Mouse (Mus musculus) Patski (cell line): ENCODE results near the gene Serbp1. TPM values are rescaled to one million over a fixed set of nuclear protein-coding genes. Genes with fewer than 3 reads are reported as not detected.

Experiments used
- ATAC-seq: fragments of 100-300 bp; one replicate; pipeline ENCODE4 v1.8.0; 2021
- CTCF ChIA-PET: fragments of 350-600 bp; sonication (Branson Sonifier 250); formaldehyde crosslinking; loops from one replicate; lab custom pipeline; 2022; ENCODE audit warnings: inconsistent platforms; lab: Charles Lee
- POLR2A ChIA-PET: fragments of 350-600 bp; sonication (Branson Sonifier 250); formaldehyde crosslinking; loops from one replicate; lab custom pipeline; 2022; ENCODE audit warnings: antibody characterized with exemption, inconsistent platforms; lab: Charles Lee
- DNase-seq: peaks from one replicate; pipeline ENCODE4 v3.0.0-alpha.2; 2011; ENCODE audit warnings: low read depth, low spot score
- H3K27me3 ChIP-seq: fragments of 371-371 bp; one replicate; pipeline ENCODE4 v1.5.1; 2021
- CTCF ChIP-seq: fragments of 100-300 bp; IDR thresholded peaks from one replicate; pipeline ENCODE4 v1.5.1; 2021
- in situ Hi-C: fragments of 300-500 bp; cut with MboI; formaldehyde crosslinking; loops from 3 replicates; pipeline ENCODE4 v1.11.1; 2018; ENCODE audit warnings: low pct_unique_long_range_greater_than_20kb, mixed read lengths
- polyA plus RNA-seq: library from polyadenylated mRNA; unstranded; gene quantifications from one replicate; pipeline ENCODE4 v1.2.3, GENCODE M21; 2021

Serbp1 gene
- polyA plus RNA-seq, 1 experiment from 2014 or later = 570 TPM

- CTCF ChIA-PET = no interaction called here
- DNase-seq (no peak), ATAC-seq (no peak)
- no peak for TF ChIP-seq CTCF
- in situ Hi-C loops = no loop called here
- peaks cover 7% of the 10 kb centered on the region for H3K27me3 ChIP-seq
- POLR2A ChIA-PET = no interaction called here
Measured at GRCm38 (mm10) chr6:67230950-67231349, 7.0 kb upstream of the Serbp1 start.

DNA sequence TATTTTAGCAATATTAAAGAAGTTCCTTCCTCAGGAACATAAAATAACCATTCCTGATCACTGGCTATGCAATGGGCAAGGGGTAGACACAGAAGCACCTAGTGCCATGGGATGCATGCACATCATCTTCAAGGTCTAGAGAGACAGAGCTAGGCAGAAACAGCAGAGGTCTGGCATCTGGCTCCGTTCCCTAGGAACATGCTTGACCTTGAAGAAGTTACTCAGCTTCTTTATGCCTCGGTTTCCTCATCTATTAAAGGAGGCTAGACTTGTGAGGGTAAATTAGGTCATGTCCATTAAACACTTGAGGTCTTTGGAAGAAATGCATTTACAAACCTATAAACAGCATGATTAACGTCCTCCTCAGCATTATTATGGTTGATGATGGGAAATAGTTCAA is 2.3 kb upstream of the Serbp1 start:
- ChIA-PET CTCF (no interaction called here), POLR2A (no interaction called here)
- TF ChIP-seq CTCF = no peak
- peaks cover 7% of the 10 kb centered on the region for H3K27me3 ChIP-seq
- DNase-seq (no peak), ATAC-seq (no peak)
- in situ Hi-C loops = no loop called here

DNA sequence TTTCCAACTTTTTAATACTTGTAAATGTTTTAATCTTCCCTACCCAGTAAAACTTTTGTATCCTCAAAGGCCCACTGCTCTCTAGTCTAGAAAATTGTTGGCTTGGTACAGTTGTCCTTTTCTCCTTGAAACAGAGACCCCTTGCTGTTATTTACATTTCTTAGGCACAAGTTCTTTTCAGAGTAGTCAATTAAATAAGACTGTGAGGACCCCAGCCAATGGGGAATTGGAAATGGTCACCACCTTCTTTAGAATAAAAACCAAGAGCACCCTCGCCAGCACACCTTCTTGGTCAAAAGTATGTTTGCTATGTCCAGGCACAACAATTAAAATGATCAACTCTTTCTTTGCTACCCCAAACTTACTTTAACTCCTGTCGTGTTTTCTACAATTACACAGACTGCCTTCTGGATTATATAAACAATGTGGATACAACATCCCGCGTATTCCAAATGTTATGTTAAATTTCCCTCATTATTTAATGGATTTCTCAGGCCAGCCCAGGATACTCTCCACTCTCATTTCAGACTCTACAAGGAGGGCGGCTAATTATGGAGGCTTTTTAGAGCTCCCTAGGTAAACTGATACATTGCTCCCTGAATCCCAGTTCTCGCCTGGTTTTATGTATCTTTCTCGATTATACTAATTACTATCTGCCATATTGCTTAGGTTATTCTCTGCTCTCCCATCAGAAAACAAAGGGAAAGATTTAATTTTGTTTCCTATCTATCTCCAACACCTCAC is 1.3 kb upstream of the Serbp1 start:
- in situ Hi-C loops = no loop called here
- no peak for ATAC-seq
- POLR2A ChIA-PET = no interaction called here

DNA sequence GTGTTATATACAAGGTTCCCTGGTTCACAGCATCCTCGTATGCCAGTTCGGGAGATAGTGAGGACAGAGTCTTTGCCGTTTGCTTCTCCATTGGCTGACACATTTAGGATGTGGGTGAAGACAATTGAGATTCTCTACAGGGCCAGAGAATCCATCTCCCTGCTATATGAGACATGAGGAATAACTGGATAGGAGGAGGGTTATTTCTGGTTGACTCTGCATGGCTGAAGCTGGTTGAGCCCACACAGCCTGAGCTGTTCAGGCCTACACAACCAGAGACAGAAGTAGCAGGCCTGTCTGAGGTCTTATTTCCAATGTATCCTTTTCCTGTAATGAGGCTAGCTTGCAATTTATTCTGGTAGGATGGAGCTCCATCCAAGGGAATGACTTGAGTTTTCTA is 3.3 kb downstream of the Serbp1 start:
- no peak for ATAC-seq
- no peak for TF ChIP-seq CTCF
- H3K27me3 ChIP-seq = no peaks in the 10 kb centered on the region
- ChIA-PET CTCF (interaction anchor here (1.4 to 1.5 kb wide), 2 partner anchors 13 to 17 kb away, joined by 3 read pairs; no protein-coding TSS in a partner anchor), POLR2A (no interaction called here)
- no peak for DNase-seq
- in situ Hi-C loops = no loop called here

More for the DNA sequence above, 1.3 kb upstream of the Serbp1 start:
- no peak for DNase-seq
- H3K27me3 ChIP-seq = peaks cover 7% of the 10 kb centered on the region
- CTCF ChIA-PET = no interaction called here
- TF ChIP-seq CTCF = no peak

DNA sequence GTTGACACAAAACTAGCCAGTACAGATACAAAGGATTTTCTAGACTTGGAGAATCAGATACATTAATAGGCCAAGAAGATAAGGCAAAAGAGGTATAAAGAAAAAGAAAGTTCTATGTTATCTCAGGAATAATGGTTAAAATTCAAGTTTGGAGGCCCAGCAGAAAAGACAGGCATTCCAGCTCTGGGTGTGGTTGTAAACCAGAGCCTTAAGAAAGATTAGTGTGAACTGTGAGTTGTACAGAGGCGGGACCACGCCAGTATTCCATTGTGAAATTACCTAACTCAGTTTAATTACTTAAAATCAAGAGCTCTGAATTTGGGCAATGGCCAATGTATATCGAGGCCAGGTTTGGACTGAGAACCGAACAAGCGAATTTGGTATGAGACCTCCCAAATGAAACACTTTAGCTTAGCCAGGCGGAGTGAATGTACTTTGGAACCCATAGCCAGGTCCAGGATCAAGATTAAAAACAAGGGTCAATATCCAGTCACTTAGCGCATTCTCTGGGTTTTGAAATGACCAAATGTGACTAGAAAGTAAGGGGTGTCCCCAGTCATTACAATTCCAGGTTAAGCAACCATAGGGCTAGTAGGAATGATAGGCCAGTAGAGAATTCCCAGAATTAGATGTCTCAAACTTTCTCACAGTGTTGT is 5.9 kb downstream of the Serbp1 start:
- no peak for TF ChIP-seq CTCF
- in situ Hi-C loops = no loop called here
- ATAC-seq (no peak), DNase-seq (no peak)
- CTCF ChIA-PET = no interaction called here
- POLR2A ChIA-PET = no interaction called here
- no peaks in the 10 kb centered on the region for H3K27me3 ChIP-seq

GRCm38 (mm10) chr6:67244451-67244850 is 6.5 kb downstream of the Serbp1 start:
- no peak for TF ChIP-seq CTCF
- H3K27me3 ChIP-seq = peaks cover 4% of the 10 kb centered on the region
- ATAC-seq (no peak), DNase-seq (no peak)
- ChIA-PET CTCF (no interaction called here), POLR2A (no interaction called here)
- in situ Hi-C loops = no loop called here

- in situ Hi-C loops = no loop called here
- ChIA-PET CTCF (no interaction called here), POLR2A (no interaction called here)
- no peak for TF ChIP-seq CTCF
- ATAC-seq = no peak
- no peak for DNase-seq
- peaks cover 4% of the 10 kb centered on the region for H3K27me3 ChIP-seq
Measured at GRCm38 (mm10) chr6:67251095-67251494, 13.1 kb downstream of the Serbp1 start.

- no peak for DNase-seq
- ATAC-seq = no peak
- ChIA-PET POLR2A (no interaction called here), CTCF (no interaction called here)
- TF ChIP-seq CTCF = no peak
- no peaks in the 10 kb centered on the region for H3K27me3 ChIP-seq
- in situ Hi-C loops = no loop called here
Measured at GRCm38 (mm10) chr6:67264935-67265334, 27.0 kb downstream of the Serbp1 start.

DNA sequence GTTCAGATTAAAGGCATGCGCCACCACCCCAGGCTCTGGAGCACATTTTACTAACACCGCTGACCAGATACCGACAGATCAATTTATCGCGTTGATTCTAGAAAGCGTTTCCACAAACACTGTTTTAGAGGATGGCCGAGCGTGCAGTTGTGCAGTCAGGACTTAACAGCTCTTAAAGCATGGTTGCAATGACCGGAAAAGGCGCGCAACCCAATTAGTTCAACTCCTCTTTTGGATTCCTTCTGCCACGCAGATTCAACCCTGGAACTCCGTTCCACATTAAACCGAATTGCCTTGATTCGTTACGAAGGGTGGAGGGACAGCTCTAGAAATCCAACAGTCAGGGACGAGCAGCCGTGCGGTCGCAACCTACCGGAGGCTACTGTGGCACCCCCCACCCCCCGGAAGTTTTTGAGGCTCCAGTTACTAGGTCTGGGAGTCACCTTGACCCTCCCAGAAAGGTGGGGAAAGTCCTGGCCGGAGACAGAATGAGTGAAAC is 28.2 kb downstream of the Serbp1 start:
- no peaks in the 10 kb centered on the region for H3K27me3 ChIP-seq
- DNase-seq (peak; percentile 25), ATAC-seq (peak; percentile 44)
- TF ChIP-seq CTCF = no peak
- in situ Hi-C loops = no loop called here
- POLR2A ChIA-PET = interaction anchor here (0.6 kb wide), 1 partner anchor 98 kb away, joined by 5 read pairs; no protein-coding TSS in a partner anchor
- CTCF ChIA-PET = interaction anchor here (1.2 to 1.3 kb wide), 2 partner anchors 68 to 96 kb away, joined by 3 read pairs; no protein-coding TSS in a partner anchor

GRCm38 (mm10) chr6:67266664-67267407 is 28.9 kb downstream of the Serbp1 start:
- H3K27me3 ChIP-seq = no peaks in the 10 kb centered on the region
- ChIA-PET CTCF (interaction anchor here (1.3 kb wide), 1 partner anchor 68 kb away, joined by 3 read pairs; no protein-coding TSS in a partner anchor), POLR2A (interaction anchor here (0.5 kb wide), 1 partner anchor 88 kb away, joined by 3 read pairs; no protein-coding TSS in a partner anchor)
- TF ChIP-seq CTCF = no peak
- ATAC-seq (peak; percentile 98), DNase-seq (peak; percentile 83)
- in situ Hi-C loops = no loop called here
